Mouse (Mus musculus): Measurements from ENCODE around the gene Baiap2. TPM values are rescaled to one million over a fixed set of nuclear protein-coding genes. Genes with fewer than 3 reads are reported as not detected.

The Baiap2 gene
- polyA plus RNA-seq, 1 experiment from 2014 or later = 9.7 TPM

GRCm38 (mm10) chr11:119967401-119967800 lies 24.8 kb downstream of the Baiap2 start:
- WGBS = 82% methylated on average over 8 of the region's 8 CpGs
- no peaks in the 10 kb centered on the region for H3K36me3 ChIP-seq (ENCODE audit: control insufficient read depth, insufficient read depth, low read length)

GRCm38 (mm10) chr11:119967892-119968291 lies 25.3 kb downstream of the Baiap2 start:
- Histone ChIP-seq H3K4me1 (replicated peaks; ENCODE audit: control insufficient read depth, insufficient read depth, low read length) (no peaks in the 10 kb centered on the region), H3K27me3 (replicated peaks; ENCODE audit: control insufficient read depth, insufficient read depth, low read length) (no peaks in the 10 kb centered on the region), H3K36me3 (ENCODE audit: control insufficient read depth, insufficient read depth, low read length) (no peaks in the 10 kb centered on the region), H3K4me2 (no peak overlapping the region), H3K4me3 (ENCODE audit: low read depth, low read length) (no peak overlapping the region), H3K9me3 (ENCODE audit: control insufficient read depth, low read length) (no peaks in the 10 kb centered on the region), H3K27ac (ENCODE audit: low read depth, low read length) (no peak overlapping the region), H3K9ac (ENCODE audit: low read depth, low read length) (no peak overlapping the region)
- WGBS = 84% methylated on average over 2 of the region's 2 CpGs
- ATAC-seq (replicated peaks; ENCODE audit: low FRiP score) (no peak), DNase-seq (ENCODE audit: low spot score) (no peak)

More at GRCm38 (mm10) chr11:119967401-119967800, 24.8 kb downstream of the Baiap2 start:
- no peak overlapping the region for H3K4me2 ChIP-seq
- no peaks in the 10 kb centered on the region for H3K9me3 ChIP-seq (ENCODE audit: control insufficient read depth, low read length)
- H3K27me3 ChIP-seq (replicated peaks; ENCODE audit: control insufficient read depth, insufficient read depth, low read length) = no peaks in the 10 kb centered on the region
- no peaks in the 10 kb centered on the region for H3K4me1 ChIP-seq (replicated peaks; ENCODE audit: control insufficient read depth, insufficient read depth, low read length)
- no peak overlapping the region for H3K4me3 ChIP-seq (ENCODE audit: low read depth, low read length)
- no peak for ATAC-seq (replicated peaks; ENCODE audit: low FRiP score)
- no peak overlapping the region for H3K9ac ChIP-seq (ENCODE audit: low read depth, low read length)
- no peak overlapping the region for H3K27ac ChIP-seq (ENCODE audit: low read depth, low read length)
- DNase-seq (ENCODE audit: low spot score) = no peak

DNA sequence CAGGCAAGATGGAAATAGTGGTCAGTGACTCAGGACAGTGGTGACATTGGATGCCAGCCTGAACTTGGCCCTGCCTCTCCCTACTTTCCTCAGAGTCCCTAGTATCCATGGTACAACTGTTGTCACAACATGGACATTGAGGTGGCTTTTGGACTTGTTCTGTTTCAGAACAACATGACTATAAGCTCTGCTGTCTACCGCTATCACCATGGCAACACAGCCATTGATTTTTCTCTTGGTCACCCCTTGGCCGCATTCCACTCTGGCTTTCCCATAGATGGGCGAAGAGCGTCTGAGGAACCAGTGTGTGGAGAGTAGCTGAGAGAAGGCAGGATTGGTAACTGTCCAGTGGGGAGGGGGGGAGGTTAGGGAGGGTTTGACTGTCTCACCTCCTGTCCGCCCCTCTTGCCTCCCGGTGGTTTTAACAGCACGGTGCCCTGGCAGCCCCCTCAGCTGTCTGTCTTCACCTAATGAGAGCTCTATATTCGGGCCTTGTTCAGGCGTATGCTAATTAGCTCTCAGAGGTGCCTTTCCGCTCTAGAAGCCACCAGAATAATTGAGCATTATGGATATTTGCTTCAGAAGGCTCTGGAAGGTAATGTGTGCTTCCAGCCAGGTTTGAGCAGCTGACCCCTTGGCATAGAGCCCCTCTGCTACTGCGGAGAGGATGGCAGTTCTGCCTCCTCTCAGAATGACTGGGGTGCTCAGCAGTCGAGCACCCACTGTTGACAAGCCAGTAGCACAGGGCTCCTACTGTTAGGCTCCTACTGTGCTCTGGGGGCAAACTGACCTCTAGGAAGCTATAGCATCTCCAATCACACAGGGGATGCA lies 27.7 kb downstream of the Baiap2 start:
- Histone ChIP-seq H3K9me3 (ENCODE audit: control insufficient read depth, low read length) (no peaks in the 10 kb centered on the region), H3K27ac (ENCODE audit: low read depth, low read length) (no peak overlapping the region), H3K4me1 (replicated peaks; ENCODE audit: control insufficient read depth, insufficient read depth, low read length) (no peaks in the 10 kb centered on the region), H3K4me3 (ENCODE audit: low read depth, low read length) (no peak overlapping the region), H3K27me3 (replicated peaks; ENCODE audit: control insufficient read depth, insufficient read depth, low read length) (no peaks in the 10 kb centered on the region), H3K9ac (ENCODE audit: low read depth, low read length) (no peak overlapping the region), H3K36me3 (ENCODE audit: control insufficient read depth, insufficient read depth, low read length) (peaks cover 4% of the 10 kb centered on the region; the same call in 1 of the 2 replicates), H3K4me2 (no peak overlapping the region)
- ATAC-seq (replicated peaks; ENCODE audit: low FRiP score) = no peak
- WGBS = 70% methylated on average over 12 of the region's 12 CpGs
- DNase-seq (ENCODE audit: low spot score) = no peak

DNA sequence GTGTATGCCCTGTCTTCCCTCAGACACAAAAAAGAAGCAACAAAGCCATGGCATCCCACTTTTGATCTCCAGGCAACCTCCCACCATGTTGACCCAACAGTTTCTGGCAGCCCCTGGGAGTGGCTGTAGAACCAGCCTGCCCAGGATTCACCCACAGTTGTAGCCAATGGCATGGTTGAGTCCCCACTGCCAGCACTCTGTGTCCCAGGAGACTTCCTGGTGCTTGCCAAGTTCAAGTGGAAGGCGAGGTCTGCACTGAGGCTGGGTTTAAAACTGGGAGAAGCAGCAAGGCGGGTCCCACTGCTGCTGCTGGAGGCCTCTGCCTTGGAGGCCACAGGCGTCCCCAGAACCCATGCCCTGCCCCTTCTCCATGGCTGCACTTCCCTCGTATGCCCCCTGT lies 31.2 kb downstream of the Baiap2 start:
- Histone ChIP-seq H3K4me1 (replicated peaks; ENCODE audit: control insufficient read depth, insufficient read depth, low read length) (no peaks in the 10 kb centered on the region), H3K27me3 (replicated peaks; ENCODE audit: control insufficient read depth, insufficient read depth, low read length) (no peaks in the 10 kb centered on the region), H3K9ac (ENCODE audit: low read depth, low read length) (no peak overlapping the region), H3K36me3 (ENCODE audit: control insufficient read depth, insufficient read depth, low read length) (peaks cover 4% of the 10 kb centered on the region; the same call in 1 of the 2 replicates), H3K9me3 (ENCODE audit: control insufficient read depth, low read length) (no peaks in the 10 kb centered on the region), H3K4me2 (no peak overlapping the region), H3K4me3 (ENCODE audit: low read depth, low read length) (no peak overlapping the region), H3K27ac (ENCODE audit: low read depth, low read length) (no peak overlapping the region)
- DNase-seq (ENCODE audit: low spot score) (no peak), ATAC-seq (replicated peaks; ENCODE audit: low FRiP score) (no peak)
- 81% methylated on average over 4 of the region's 4 CpGs for WGBS

- H3K4me3 ChIP-seq (ENCODE audit: low read depth, low read length) = no peak overlapping the region
- H3K36me3 ChIP-seq (ENCODE audit: control insufficient read depth, insufficient read depth, low read length) = peaks cover 4% of the 10 kb centered on the region; the same call in 1 of the 2 replicates
- no peaks in the 10 kb centered on the region; the same call in 1 of the 2 replicates for H3K4me1 ChIP-seq (replicated peaks; ENCODE audit: control insufficient read depth, insufficient read depth, low read length)
- H3K27ac ChIP-seq (ENCODE audit: low read depth, low read length) = no peak overlapping the region
- no peak for DNase-seq (ENCODE audit: low spot score)
- no peaks in the 10 kb centered on the region for H3K27me3 ChIP-seq (replicated peaks; ENCODE audit: control insufficient read depth, insufficient read depth, low read length)
- H3K9ac ChIP-seq (ENCODE audit: low read depth, low read length) = no peak overlapping the region
- H3K9me3 ChIP-seq (ENCODE audit: control insufficient read depth, low read length) = no peaks in the 10 kb centered on the region
- ATAC-seq (replicated peaks; ENCODE audit: low FRiP score) = no peak
- WGBS = 70% methylated on average over 8 of the region's 8 CpGs
- no peak overlapping the region for H3K4me2 ChIP-seq
Observed at GRCm38 (mm10) chr11:119975739-119976501, 33.4 kb downstream of the Baiap2 start.

DNA sequence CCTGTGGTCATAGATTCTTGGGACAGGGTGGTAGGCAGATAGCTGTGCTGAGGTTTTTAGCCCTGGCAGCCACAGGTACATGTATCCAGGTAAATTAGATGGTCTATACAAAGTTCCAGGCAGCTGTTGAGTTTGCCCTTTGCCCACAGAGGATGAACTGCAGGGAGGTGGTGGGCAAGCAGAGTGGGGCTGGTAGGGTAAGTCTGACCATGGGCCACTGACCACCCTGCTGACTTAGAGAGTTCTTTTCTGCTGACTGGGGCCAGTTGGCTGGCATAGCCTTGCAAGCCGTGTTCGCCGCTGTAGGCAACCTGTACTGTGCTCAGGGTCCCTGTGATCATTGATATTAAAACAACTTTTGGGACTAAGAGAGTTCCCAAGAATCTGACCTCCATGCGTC lies 36.1 kb downstream of the Baiap2 start:
- H3K9ac ChIP-seq (ENCODE audit: low read depth, low read length) = no peak overlapping the region
- H3K27ac ChIP-seq (ENCODE audit: low read depth, low read length) = no peak overlapping the region
- peaks cover 4% of the 10 kb centered on the region; the same call in 1 of the 2 replicates for H3K36me3 ChIP-seq (ENCODE audit: control insufficient read depth, insufficient read depth, low read length)
- no peak for DNase-seq (ENCODE audit: low spot score)
- H3K9me3 ChIP-seq (ENCODE audit: control insufficient read depth, low read length) = no peaks in the 10 kb centered on the region
- H3K27me3 ChIP-seq (replicated peaks; ENCODE audit: control insufficient read depth, insufficient read depth, low read length) = no peaks in the 10 kb centered on the region
- WGBS = 94% methylated on average over 4 of the region's 4 CpGs
- no peak for ATAC-seq (replicated peaks; ENCODE audit: low FRiP score)
- no peak overlapping the region for H3K4me3 ChIP-seq (ENCODE audit: low read depth, low read length)
- no peaks in the 10 kb centered on the region; the same call in 1 of the 2 replicates for H3K4me1 ChIP-seq (replicated peaks; ENCODE audit: control insufficient read depth, insufficient read depth, low read length)
- H3K4me2 ChIP-seq = no peak overlapping the region

- no peak overlapping the region for H3K4me2 ChIP-seq
- H3K36me3 ChIP-seq (ENCODE audit: control insufficient read depth, insufficient read depth, low read length) = no peaks in the 10 kb centered on the region
Observed at GRCm38 (mm10) chr11:119979596-119980385, 37.2 kb downstream of the Baiap2 start.

DNA sequence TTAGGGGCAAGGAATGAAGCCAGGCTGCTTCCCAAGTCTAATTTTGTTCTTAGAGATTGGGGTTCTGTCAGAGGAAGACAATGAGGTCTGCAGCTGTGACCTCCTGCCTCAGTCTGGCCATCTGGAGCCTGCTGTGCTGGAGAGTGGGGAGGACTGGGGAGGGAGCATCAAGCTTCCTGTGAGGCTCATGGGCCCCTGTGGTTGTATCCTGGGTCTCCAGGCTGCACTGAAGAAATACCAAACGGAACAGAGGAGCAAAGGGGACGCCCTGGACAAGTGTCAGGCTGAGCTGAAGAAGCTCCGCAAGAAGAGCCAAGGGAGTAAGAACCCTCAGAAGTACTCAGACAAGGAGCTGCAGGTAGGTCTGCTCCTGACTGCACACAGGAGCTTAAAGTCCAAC lies 39.2 kb downstream of the Baiap2 start:
- Histone ChIP-seq H3K4me1 (replicated peaks; ENCODE audit: control insufficient read depth, insufficient read depth, low read length) (no peaks in the 10 kb centered on the region; the same call in 1 of the 2 replicates), H3K4me2 (no peak overlapping the region), H3K36me3 (ENCODE audit: control insufficient read depth, insufficient read depth, low read length) (no peaks in the 10 kb centered on the region), H3K9ac (ENCODE audit: low read depth, low read length) (no peak overlapping the region), H3K27ac (ENCODE audit: low read depth, low read length) (no peak overlapping the region), H3K27me3 (replicated peaks; ENCODE audit: control insufficient read depth, insufficient read depth, low read length) (no peaks in the 10 kb centered on the region), H3K4me3 (ENCODE audit: low read depth, low read length) (no peak overlapping the region), H3K9me3 (ENCODE audit: control insufficient read depth, low read length) (no peaks in the 10 kb centered on the region)
- DNase-seq (ENCODE audit: low spot score) (no peak), ATAC-seq (replicated peaks; ENCODE audit: low FRiP score) (no peak)
- 78% methylated on average over 3 of the region's 3 CpGs for WGBS

More at GRCm38 (mm10) chr11:119979596-119980385, 37.2 kb downstream of the Baiap2 start:
- H3K9ac ChIP-seq (ENCODE audit: low read depth, low read length) = no peak overlapping the region
- ATAC-seq (replicated peaks; ENCODE audit: low FRiP score) (no peak), DNase-seq (ENCODE audit: low spot score) (no peak)
- no peaks in the 10 kb centered on the region for H3K9me3 ChIP-seq (ENCODE audit: control insufficient read depth, low read length)
- H3K27me3 ChIP-seq (replicated peaks; ENCODE audit: control insufficient read depth, insufficient read depth, low read length) = no peaks in the 10 kb centered on the region
- no peak overlapping the region for H3K27ac ChIP-seq (ENCODE audit: low read depth, low read length)
- H3K4me3 ChIP-seq (ENCODE audit: low read depth, low read length) = no peak overlapping the region
- 71% methylated on average over 10 of the region's 10 CpGs for WGBS
- no peaks in the 10 kb centered on the region; the same call in 1 of the 2 replicates for H3K4me1 ChIP-seq (replicated peaks; ENCODE audit: control insufficient read depth, insufficient read depth, low read length)
